Mouse (Mus musculus) brain, adult 2 months (tissue): ENCODE results near the gene Krtap5-4.
"Not testable (repeated sequence)": the region's sequence is repeated elsewhere in the genome, so short reads cannot be mapped to it uniquely, and the experiment has no call there.

Source experiments
- DNase-seq: peaks from one replicate; pipeline ENCODE4 v3.0.0; 2011; ENCODE audit warnings: low read depth, low spot score

Gene Krtap5-4

GRCm38 (mm10) chr7:142303249-142303648 is at the start of gene Krtap5-4:
TSS of gene Krtap5-4 (plus strand) at chr7:142303549.
- DNase-seq = no peak

- DNase-seq = peak; percentile 69
These were observed 47.8 kb upstream of the Krtap5-4 start for GRCm38 (mm10) chr7:142255517-142255916.

- DNase-seq = not testable (repeated sequence)
These were observed 45.1 kb upstream of the Krtap5-4 start, which contains the start of gene Gm2431 for GRCm38 (mm10) chr7:142258254-142258653. TSS of gene Gm2431 (minus strand) at chr7:142258354.

- not testable (repeated sequence) for DNase-seq
These were observed 29.1 kb upstream of the Krtap5-4 start, which contains the start of gene Gm4559 for GRCm38 (mm10) chr7:142274263-142274662. TSS of gene Gm4559 (minus strand) at chr7:142274363.

GRCm38 (mm10) chr7:142278183-142278582 is 25.2 kb upstream of the Krtap5-4 start:
- peak; percentile 75 for DNase-seq

GRCm38 (mm10) chr7:142279291-142279690 is 24.1 kb upstream of the Krtap5-4 start:
- DNase-seq = peak; percentile 12

- DNase-seq = not testable (repeated sequence)
These were observed 20.5 kb upstream of the Krtap5-4 start for GRCm38 (mm10) chr7:142282847-142283246.

- peak; percentile 58 for DNase-seq
These were observed 19.2 kb upstream of the Krtap5-4 start for GRCm38 (mm10) chr7:142284023-142284591.

GRCm38 (mm10) chr7:142284615-142285080 is 18.7 kb upstream of the Krtap5-4 start:
- DNase-seq = peak; percentile 96

GRCm38 (mm10) chr7:142285130-142285835 is 18.1 kb upstream of the Krtap5-4 start:
- DNase-seq = peak; percentile 78

GRCm38 (mm10) chr7:142285910-142286612 is 17.3 kb upstream of the Krtap5-4 start:
- DNase-seq = not testable (repeated sequence)

GRCm38 (mm10) chr7:142293851-142294250 is 9.5 kb upstream of the Krtap5-4 start:
- DNase-seq = peak; percentile 42

- no peak for DNase-seq
These were observed 7.9 kb upstream of the Krtap5-4 start for GRCm38 (mm10) chr7:142295418-142295817.

- DNase-seq = not testable (repeated sequence)
These were observed 7.2 kb upstream of the Krtap5-4 start for GRCm38 (mm10) chr7:142296108-142296507.

GRCm38 (mm10) chr7:142297018-142297417 is 6.3 kb upstream of the Krtap5-4 start, which contains the start of gene Krtap5-1:
TSS of gene Krtap5-1 (minus strand) at chr7:142297118.
- DNase-seq = not testable (repeated sequence)

- DNase-seq = not testable (repeated sequence)
These were observed 580 bp downstream of the Krtap5-4 start for GRCm38 (mm10) chr7:142303929-142304328.

- no peak for DNase-seq
These were observed 11.4 kb downstream of the Krtap5-4 start for GRCm38 (mm10) chr7:142314600-142315285.

GRCm38 (mm10) chr7:142316558-142316957 is 13.2 kb downstream of the Krtap5-4 start:
- peak; percentile 55 for DNase-seq

- no peak for DNase-seq
These were observed 13.9 kb downstream of the Krtap5-4 start for GRCm38 (mm10) chr7:142317216-142317615.

- peak; percentile 80 for DNase-seq
These were observed 15.8 kb downstream of the Krtap5-4 start for GRCm38 (mm10) chr7:142319124-142319523.

- no peak for DNase-seq
These were observed 17.6 kb downstream of the Krtap5-4 start for GRCm38 (mm10) chr7:142320906-142321305.
